ENCODE assay signal across 10 mouse cellular contexts in genomic region chr12:27139683-27140334, GRCm38 (mm10).
A peak's percentile ranks its signal among the peaks of the same experiment; 100 is the strongest.
DNase-seq lines count a peak whose midpoint lies in the region; ATAC-seq and TF ChIP-seq lines count a peak whose summit lies in the region.
"Had no signal": no experiment of that assay in that cellular context is flagged by ENCODE, and none has a peak within 500 bp of the region (broad histone marks: within the 10 kb centered on the region; RNA-seq: fewer than 3 reads in every experiment).

No protein-coding gene starts in this region.

- peak overlapping the region; percentile 28; the same call in 1 of the 2 replicates for H3K27ac ChIP-seq in left cerebral cortex, adult 2 months
- peak overlapping the region; percentile 73 for H3K27ac ChIP-seq in embryonic facial prominence, embryonic 14.5 days (replicated peaks; ENCODE audit: low read depth, low read length)
- peak overlapping the region; percentile 90 for H3K27ac ChIP-seq in limb, embryonic 10.5 days

- peaks cover 44% of the 10 kb centered on the region for H3K4me1 ChIP-seq in embryonic facial prominence, embryonic 14.5 days (ENCODE audit: control insufficient read depth, insufficient read depth, low read length)
- peaks cover 75% of the 10 kb centered on the region for H3K4me1 ChIP-seq in limb, embryonic 10.5 days

- no peaks in the 10 kb centered on the region for H3K27me3 ChIP-seq in embryonic facial prominence, embryonic 14.5 days (replicated peaks; ENCODE audit: control insufficient read depth, insufficient read depth, low read length)
- no peaks in the 10 kb centered on the region for H3K27me3 ChIP-seq in limb, embryonic 10.5 days (ENCODE audit: low read depth, poor library complexity, severe bottlenecking)

- no peaks in the 10 kb centered on the region for H3K9me3 ChIP-seq in embryonic facial prominence, embryonic 14.5 days (ENCODE audit: control insufficient read depth, low read length)
- no peaks in the 10 kb centered on the region for H3K9me3 ChIP-seq in limb, embryonic 10.5 days (replicated peaks)

- no peak for DNase-seq in left cerebral cortex, adult 2 months (ENCODE audit: extremely low spot score in 1 of 2, low spot score in 2 of 2)
- no peak for DNase-seq in left cerebral cortex, adult 18-20 months (ENCODE audit: low spot score in 2 of 2)
- DNase-seq in embryonic facial prominence, embryonic 14.5 days (ENCODE audit: low spot score) = peak; percentile 67
- DNase-seq in limb, embryonic 10.5 days (ENCODE audit: low spot score) = peak; percentile 50
- peak; percentile 50 for DNase-seq in retina, embryonic 14.5 days (ENCODE audit: low spot score)
- DNase-seq in cerebellum, adult 18-20 months = no peak
- DNase-seq: spleen, adult 18-20 months had no signal

- intact Hi-C loops in left cerebral cortex, adult 2 months (cut with DNase I) = loop anchor here (2.0 to 5.0 kb wide), 2 partner anchors 197 to 258 kb away; no protein-coding TSS in a partner anchor

- no peak for TF ChIP-seq CTCF in left cerebral cortex, adult 2 months (IDR thresholded peaks at IDR 0.05)

- WGBS in embryonic facial prominence, embryonic 14.5 days = 22% methylated on average over 11 of the region's 13 CpGs
- WGBS in limb, embryonic 10.5 days = 28% methylated on average over 12 of the region's 13 CpGs

- H3K9ac ChIP-seq in embryonic facial prominence, embryonic 14.5 days (ENCODE audit: low read depth, low read length) = no peak overlapping the region

- H3K36me3 ChIP-seq in embryonic facial prominence, embryonic 14.5 days (ENCODE audit: control insufficient read depth, insufficient read depth, low read length) = no peaks in the 10 kb centered on the region
- no peaks in the 10 kb centered on the region for H3K36me3 ChIP-seq in limb, embryonic 10.5 days
- H3K36me3 ChIP-seq: G1E had no signal

- peak; percentile 34; the same call in 1 of the 2 replicates for ATAC-seq in embryonic facial prominence, embryonic 14.5 days (ENCODE audit: low read depth)
- ATAC-seq in frontal cortex, adult (ENCODE audit: low TSS enrichment) = no peak
- no peak for ATAC-seq in granulocyte monocyte progenitor cell, adult 5-6 weeks (replicated peaks; ENCODE audit: poor library complexity, severe bottlenecking)

- H3K4me3 ChIP-seq in left cerebral cortex, adult 2 months = no peak overlapping the region
- H3K4me3 ChIP-seq in embryonic facial prominence, embryonic 14.5 days (ENCODE audit: low read depth, low read length) = no peak overlapping the region
- no peak overlapping the region for H3K4me3 ChIP-seq in limb, embryonic 10.5 days

- no peak overlapping the region; the same call in 1 of the 2 replicates for H3K4me2 ChIP-seq in embryonic facial prominence, embryonic 14.5 days (ENCODE audit: low read depth, low read length)

Comparison
In these comparisons a context has a peak if more than half of its experiments do, and no peak if none do; other contexts are left out.
1. DNase-seq: peak in embryonic facial prominence, embryonic 14.5 days (single experiment), limb, embryonic 10.5 days (single experiment) and retina, embryonic 14.5 days (single experiment); none in left cerebral cortex, adult 2 months (0 of 2), left cerebral cortex, adult 18-20 months (0 of 2) and cerebellum, adult 18-20 months (0 of 2).
2. H3K27ac ChIP-seq: peak in every context shown above with its lines; median percentile 90 in limb, embryonic 10.5 days; 73 in embryonic facial prominence, embryonic 14.5 days; 28 in left cerebral cortex, adult 2 months.